Mouse (Mus musculus): Measurements from ENCODE around the gene Trio.
A peak's percentile ranks its signal among the peaks of the same experiment; 100 is the strongest.

The Trio gene

DNA sequence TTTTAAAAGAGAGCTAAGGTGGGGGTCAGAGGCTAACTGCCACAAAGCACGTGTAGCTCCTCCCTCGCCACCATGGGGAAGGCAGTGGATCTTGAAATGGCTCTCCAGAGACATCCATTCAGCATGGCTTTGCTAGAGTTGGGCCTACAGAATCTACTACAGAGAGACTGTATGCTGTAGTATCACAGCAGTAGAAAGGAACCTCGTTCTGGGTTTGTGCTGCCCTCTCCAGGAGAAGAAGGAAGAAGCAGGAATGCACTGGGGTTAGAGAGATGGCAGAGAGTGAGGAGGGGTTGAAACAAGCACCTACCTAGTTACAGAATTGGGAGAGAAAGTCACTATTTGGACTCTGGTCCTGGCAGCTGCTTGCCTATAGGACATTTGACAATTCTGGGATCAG lies 310.3 kb downstream of the Trio start:
- no peak for DNase-seq (ENCODE audit: low spot score)

DNA sequence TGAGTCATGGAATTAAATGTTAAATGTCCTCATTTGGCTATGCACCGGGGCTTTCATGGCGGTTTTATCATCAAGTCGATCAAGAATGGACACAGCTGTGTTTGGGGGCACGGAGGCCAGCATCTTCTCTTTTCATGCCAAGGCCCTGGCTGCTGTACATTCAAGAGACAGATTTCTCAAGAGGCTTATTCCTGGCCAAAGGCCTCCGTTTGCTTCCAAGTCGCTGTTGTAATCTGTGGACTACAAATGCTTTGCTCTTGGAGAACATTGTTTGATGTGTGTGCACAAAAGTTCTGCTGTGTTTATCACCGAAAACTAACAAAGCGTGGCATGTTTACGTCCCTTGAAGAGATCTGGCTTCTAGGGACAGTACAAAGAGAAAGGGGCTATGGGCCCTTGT lies 314.9 kb downstream of the Trio start:
- peak; percentile 18 for DNase-seq (ENCODE audit: low spot score)

DNA sequence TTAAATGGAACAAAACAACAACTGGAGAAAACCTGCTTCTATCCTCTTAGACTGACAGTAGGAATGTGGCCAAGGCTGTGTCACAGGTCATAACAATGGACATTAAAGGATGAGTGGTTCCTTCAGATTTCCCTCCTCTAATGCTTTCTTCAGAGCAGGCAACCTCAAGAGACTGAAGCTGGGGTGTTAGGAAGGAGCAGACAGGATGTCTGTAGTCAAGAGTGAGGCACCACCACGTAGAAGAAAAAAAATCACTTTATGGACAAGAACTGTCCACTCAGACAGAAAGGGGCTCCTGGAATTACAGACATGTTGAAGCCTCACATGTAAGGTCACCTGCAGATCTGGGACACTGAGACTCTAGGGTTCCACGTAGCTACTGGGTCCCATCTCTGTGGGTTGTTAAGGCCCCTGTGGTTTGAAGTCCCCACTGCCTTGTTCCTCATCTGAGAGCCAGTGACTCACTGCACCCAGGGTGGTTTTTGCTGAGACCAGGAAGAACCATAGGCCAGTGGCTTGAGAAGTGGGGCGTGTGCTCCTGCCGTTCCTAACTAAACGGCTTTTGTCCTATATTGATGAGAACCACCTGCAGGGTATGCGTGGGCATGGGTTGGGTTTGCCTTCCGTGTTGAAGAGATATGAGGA lies 316.6 kb downstream of the Trio start:
- no peak for DNase-seq (ENCODE audit: low spot score)

DNA sequence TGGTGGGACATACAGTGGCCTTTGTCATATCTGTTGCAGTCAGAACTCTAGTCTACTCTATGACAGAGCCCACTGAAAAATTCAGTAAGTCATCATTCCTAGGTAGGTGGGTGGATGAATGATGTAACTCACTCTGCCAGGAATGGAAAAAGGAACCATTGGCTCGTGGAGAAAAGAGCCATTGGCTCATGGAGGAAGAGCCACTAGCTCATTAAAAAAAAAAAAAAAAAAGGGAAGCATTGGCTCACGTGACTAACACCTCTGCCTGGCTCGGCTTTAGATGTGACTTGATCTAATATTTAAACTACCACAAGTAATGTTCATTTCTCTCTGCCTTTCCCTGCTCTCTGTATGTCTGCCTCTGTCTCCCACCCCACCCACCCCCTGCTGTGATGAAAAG lies 317.1 kb downstream of the Trio start:
- DNase-seq (ENCODE audit: low spot score) = no peak

DNA sequence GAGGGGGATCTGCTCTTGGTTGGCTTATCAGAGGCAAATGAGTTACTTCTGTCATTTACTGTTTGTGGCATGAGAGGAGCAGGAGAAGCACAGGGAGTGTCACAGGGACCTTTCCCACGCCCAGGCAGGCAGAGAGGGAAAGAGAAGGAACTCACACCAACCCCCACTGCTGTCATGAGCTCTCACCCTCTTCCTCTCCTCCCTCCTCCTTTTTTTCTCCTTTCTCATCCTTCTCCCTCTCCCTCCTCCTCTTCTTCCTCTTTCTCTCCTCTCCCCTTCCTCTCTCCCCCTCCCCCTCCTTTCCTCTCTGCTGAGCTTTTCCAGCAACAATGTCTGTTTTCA lies 322.7 kb downstream of the Trio start:
- no peak for DNase-seq (ENCODE audit: low spot score)

DNA sequence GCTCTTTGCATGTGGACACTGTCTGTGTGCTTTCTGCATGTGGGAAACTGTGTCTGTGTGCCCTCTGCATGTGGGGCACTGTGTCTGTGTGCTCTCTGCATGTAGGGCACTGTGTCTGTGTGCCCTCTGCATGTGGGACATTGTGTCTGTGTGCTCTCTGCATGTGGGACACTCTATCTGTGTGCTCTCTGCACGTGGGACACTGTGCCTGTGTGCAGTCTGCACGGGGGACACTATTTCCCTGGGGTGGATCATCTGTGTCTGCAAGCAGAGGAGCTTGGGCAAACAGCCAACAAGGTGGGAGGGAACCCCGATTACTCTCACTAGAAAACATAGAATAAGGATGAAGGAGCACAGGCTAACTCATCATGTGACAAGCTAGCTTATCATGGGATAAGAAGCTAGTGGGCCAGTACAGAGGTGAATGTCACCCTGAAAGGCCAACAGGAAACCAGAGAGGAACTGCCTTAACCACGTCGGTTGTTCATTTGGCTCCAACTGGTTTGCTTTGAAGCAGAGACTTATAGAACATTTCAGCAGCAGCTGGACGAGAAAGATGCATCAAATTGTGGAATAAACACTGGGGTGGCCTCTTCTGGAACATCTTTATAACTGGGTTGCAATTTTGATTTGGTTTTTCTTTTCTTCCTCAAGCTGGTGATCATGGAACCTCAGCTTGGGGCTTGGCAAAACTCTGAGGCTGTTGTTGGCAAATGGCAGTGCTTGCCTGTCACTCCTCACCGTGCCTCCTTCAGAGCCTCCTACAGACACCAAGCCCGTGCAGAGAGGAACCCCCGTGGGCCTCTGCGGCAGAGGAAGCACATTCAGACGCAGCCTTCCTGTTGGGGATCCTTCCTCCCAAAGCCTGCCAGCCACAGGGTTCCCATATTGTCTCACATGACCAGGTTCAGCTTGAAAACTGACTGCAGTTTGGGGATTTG lies 323.3 kb downstream of the Trio start:
- DNase-seq (ENCODE audit: low spot score) = no peak

DNA sequence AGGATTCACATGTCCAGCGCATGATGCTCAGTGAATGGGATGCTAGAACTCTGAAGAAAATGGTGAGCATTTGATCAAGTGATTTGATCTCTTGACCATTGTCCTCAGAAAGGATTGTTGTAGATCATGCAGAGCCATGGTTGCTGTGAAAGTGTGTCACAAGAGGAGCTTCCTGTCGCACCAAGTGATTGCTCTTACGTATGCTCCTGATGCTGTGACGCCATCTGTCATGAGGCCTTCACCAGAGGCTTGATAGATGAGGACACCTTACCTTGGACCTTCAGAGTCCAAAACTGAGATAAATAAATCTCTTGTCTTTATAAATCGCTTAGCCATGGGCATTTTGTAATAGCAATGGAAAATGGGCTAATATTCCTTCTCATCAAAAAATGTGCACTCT lies 328.0 kb downstream of the Trio start:
- DNase-seq (ENCODE audit: low spot score) = no peak

GRCm38 (mm10) chr15:27693235-27693634 lies 332.4 kb downstream of the Trio start:
- DNase-seq (ENCODE audit: low spot score) = no peak

- DNase-seq (ENCODE audit: low spot score) = no peak
These were observed 333.5 kb downstream of the Trio start for GRCm38 (mm10) chr15:27692161-27692560.

- no peak for DNase-seq (ENCODE audit: low spot score)
These were observed 334.4 kb downstream of the Trio start for GRCm38 (mm10) chr15:27691213-27691612.

GRCm38 (mm10) chr15:27688041-27688651 lies 337.5 kb downstream of the Trio start:
- no peak for DNase-seq (ENCODE audit: low spot score)

GRCm38 (mm10) chr15:27684813-27685212 lies 340.8 kb downstream of the Trio start:
- no peak for DNase-seq (ENCODE audit: low spot score)

DNA sequence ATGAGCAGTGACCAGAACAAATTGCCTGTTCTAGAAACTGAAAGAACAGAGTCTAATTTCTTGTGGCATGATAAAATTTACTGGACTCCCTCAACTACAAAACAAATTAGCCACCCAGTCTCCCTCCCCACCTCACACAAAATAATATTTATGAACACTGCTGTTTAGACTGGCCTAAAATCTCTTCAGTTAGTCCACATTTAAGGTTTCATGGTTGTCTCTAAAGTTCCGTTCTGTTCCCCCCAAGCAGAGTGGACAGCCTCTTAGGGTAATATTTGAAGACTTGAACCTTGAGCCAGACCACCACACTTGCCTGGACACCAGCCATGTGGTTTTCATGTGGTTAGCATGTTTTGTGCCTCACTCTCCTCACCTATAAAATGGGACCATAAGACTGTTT lies 342.4 kb downstream of the Trio start:
- DNase-seq (ENCODE audit: low spot score) = no peak

GRCm38 (mm10) chr15:27682619-27683018 lies 343.0 kb downstream of the Trio start:
- DNase-seq (ENCODE audit: low spot score) = no peak

GRCm38 (mm10) chr15:27681419-27682187 lies 344.0 kb downstream of the Trio start, which contains the start of gene Otulinl:
Gene Otulinl, minus strand, starts transcription at chr15:27681579.
- peak; percentile 94 for DNase-seq (ENCODE audit: low spot score)

GRCm38 (mm10) chr15:27680997-27681396 lies 344.7 kb downstream of the Trio start:
- DNase-seq (ENCODE audit: low spot score) = no peak
